Mouse (Mus musculus) kidney, adult 11 months (tissue): ENCODE measurements around the gene Fam107a.
"Not testable (repeated sequence)": the region's sequence is repeated elsewhere in the genome, so short reads cannot be mapped to it uniquely, and the experiment has no call there.

Source experiments
- DNase-seq: peaks from one replicate; pipeline ENCODE4 v3.0.0; 2022

Gene Fam107a

GRCm38 (mm10) chr14:8315169-8315568, 2.7 kb downstream of the Fam107a start:
- DNase-seq: peak; percentile 72

- DNase-seq: no peak
These were observed 3.3 kb downstream of the Fam107a start for GRCm38 (mm10) chr14:8314536-8314935.

GRCm38 (mm10) chr14:8313877-8314276, 3.9 kb downstream of the Fam107a start:
- no peak for DNase-seq

DNA sequence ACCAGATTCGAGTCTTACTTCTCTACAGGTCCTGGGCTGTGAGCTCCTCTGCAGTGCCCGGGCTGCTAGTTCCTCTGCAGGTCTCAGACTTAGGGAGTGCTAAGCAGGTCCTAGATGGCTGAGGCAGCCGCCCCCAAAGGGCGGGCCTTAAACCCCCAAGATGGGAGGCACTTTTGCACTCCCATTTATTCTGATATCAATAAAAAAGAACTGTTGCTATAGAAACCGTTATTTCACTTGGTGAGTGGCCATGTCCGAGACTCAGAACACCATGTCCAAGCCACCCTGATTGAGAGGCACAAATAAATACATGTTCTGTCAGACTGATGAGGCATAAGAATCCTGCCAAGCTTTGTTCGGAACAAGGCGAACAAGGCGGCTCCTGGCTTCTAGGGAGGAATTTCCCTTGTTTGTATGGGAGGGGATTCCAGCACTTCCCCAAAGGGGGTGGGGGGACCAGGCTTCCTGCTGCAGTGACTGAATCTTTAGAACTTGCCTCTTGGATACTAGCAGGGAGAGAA, 8.1 kb downstream of the Fam107a start:
- DNase-seq: peak; percentile 15

DNA sequence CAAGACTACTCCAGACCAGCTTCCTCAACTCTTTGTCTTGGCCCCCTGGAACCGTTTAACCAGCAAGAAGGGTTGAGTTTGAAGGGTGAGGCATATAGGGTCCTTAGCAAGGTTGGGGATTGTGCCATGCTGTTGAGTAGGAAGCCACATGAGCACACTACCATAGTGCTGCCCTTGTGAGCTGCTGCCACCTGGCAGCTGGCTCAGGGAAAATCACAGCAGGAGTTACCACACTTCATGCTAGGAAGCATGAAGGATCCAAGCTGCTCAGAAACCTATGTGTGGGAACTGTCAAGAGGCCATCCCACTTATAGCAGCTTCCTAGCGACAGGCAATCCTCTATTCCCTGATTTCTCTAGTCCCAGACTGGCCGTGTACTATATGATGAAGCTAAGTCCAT, 9.2 kb downstream of the Fam107a start:
- no peak for DNase-seq

DNA sequence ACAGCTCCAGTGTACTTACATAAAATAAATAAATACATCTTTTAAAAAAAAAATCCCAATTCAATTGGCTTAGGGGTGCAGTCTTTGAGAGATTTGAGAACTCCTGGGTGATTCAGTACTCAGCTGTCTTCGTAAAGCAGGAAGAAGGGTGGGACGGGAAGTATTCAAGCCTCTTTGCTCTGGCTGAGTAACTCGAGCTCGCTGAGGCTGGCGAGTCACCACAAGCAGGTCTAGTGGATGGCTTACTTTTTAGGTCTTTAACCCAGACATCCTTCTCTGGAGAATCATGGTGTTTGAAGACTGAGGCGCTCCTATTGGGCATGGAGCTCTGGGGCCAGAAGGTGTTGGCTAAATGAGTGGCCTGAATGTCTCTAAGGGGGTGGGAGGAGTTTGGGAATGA, 10.9 kb downstream of the Fam107a start:
- no peak for DNase-seq

DNA sequence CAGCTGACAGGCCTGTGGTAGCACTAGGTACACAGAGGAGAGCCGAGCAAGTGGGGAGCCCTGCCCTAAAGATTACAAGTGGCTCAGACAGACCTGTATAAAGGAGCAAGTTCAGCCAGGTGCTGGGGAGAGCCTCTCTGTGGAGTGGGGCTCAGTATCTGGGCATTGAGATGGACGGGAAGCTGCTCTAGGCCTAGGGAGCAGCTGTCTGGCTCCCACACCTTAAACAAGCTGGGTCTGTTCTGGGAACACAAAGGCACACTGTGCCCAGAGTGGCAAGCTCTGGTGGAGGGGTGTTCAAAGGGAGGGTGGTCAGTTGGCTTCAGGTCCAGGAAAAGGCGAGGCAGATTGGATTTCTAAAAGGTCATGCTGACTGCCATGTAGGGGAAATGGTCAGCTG, 12.8 kb downstream of the Fam107a start:
- DNase-seq: peak; percentile 19

DNA sequence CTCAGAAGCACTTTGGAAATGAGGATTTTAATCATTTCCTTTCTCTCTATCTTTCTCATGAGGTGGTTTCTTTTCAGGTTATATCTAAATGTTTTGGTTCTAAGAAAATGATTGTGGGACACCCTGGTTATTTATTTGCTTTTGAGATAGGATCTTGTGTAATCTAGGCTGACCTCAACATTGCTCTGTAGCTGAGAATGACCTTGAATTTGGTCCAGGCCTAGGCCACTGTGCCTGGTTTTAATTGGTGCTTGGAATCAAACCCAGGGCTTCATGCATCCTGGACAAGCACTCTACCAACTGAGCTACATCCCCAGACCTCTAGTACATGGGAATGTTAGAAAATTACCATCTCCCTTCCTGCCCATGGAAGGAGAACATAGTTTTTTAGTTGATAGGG, 13.7 kb downstream of the Fam107a start:
- DNase-seq: peak; percentile 39

DNA sequence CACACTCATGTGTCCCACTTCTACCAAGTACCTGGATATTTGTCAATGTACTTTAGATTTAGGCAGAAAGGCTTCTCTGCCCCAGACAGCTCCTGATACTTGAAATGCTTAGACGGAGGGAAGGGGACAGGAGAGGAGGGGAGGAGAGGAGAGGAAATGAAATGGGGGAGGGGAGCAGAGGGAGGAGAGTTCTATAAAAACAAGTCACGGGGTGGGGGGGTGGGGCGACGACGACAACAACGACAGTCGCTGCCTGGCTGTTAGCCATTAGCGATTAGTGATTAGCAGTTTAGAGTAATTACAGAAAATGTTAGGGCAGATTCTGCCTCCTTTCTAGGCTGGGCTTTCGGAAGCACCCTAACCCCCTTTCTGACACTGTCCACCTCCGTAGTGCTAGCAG, 15.1 kb downstream of the Fam107a start:
- DNase-seq: peak; percentile 3

GRCm38 (mm10) chr14:8300281-8300680, 17.5 kb downstream of the Fam107a start:
- peak; percentile 55 for DNase-seq

DNA sequence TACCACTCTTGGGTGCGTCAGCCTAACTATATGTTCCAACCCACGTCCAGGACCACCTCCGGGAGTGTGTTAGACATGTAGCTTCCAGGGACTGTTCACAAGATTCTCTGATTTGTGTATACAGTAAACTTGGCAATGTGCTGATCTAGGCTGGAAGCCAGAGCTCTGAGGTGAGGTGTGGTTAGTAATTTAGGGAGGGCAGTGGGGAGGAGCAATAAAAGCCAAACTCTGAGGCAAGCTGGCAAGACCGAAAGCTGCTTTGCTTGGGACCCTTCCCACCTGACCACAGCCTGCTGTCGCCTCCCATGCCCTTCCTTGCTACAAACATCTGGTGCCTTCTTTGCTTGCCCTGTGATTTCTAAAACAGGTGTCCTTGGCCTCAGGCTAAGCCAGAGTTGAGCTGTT, 19.9 kb downstream of the Fam107a start:
- DNase-seq: no peak

DNA sequence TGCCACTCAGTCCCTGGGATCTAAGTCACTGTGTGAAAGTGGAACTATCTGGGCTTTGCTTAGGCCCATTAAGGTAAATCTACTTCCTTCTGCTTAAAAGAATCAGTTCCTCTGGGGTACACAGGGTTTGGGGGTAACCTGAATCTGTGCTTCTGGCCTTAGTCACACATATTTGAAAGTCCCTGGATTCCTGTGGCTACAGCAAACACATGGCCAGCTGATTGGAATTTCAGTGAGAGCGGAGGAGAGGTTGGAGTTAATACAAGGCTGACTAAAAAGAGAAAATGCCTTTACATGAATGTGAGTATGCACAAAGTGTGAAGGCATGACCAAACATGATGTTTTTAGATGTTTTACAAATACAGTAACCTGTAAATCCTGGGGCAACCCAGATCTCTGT, 23.6 kb downstream of the Fam107a start:
- no peak for DNase-seq

DNA sequence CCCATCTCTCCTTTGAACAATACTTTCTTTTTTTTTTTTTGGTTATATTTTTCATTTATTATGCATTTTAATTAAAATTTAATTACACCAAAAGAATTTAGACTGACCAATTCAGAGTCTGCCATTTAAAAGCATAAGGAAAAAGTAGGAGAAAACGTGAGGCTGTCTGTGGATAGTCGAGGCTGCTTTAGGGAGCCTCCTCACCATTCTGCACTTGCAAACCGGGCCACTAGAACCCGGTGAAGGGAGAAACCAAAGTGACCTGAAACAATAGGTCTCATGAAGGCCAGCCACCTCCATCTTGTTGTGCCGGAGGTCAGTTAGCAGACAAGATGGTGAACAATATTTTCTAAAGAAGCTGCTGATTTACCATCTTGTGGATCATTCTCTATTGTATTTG, 31.2 kb downstream of the Fam107a start:
- not testable (repeated sequence) for DNase-seq

- no peak for DNase-seq
These were observed 34.0 kb downstream of the Fam107a start for GRCm38 (mm10) chr14:8283784-8284183.

DNA sequence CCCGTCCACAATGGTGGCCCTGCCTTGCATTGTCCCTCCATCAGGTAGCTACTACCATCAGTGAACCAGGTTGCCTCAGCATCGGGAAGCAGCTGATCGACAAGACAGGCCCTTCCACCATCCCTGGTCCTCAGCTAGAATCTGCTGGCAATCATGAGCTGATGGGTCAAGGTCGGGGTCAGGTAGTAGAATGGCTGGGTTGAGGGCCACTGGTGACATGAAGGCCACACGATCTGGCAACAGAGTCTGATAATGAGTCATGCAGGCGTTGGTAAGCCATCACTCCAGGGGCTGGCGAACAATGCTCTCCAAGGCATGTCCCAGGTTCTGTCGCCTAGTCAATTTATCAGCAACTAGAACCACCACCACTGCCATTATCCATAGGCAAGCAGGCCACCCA, 46.5 kb downstream of the Fam107a start:
- not testable (repeated sequence) for DNase-seq

GRCm38 (mm10) chr14:8264378-8264777, 53.4 kb downstream of the Fam107a start:
- DNase-seq: no peak

GRCm38 (mm10) chr14:8262242-8262641, 55.6 kb downstream of the Fam107a start:
- no peak for DNase-seq

- no peak for DNase-seq
These were observed 57.6 kb downstream of the Fam107a start for GRCm38 (mm10) chr14:8260214-8260613.

GRCm38 (mm10) chr14:8259166-8259565, 58.7 kb downstream of the Fam107a start, which contains the start of gene Acox2:
Gene Acox2, minus strand, starts transcription at chr14:8259353.
- peak; percentile 84 for DNase-seq

DNA sequence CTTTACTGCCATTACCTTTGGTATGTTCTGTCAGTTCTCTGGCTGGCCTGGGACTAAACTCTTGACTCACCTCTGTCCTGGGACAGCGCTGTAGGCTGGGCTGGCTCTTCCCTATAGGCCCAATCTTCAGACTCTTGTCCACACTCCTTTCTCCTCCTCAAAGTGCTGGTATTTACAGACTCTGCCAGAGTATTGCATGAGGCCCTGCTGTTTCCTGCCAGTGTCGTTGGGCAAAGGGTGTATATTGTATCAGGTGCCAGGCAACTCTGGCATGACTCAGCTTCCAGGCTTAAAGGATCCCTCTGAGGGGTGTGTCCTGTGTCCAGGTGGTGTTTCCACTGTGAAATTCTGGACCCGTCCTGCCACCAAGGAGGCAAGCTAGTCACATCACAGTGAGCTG, 59.1 kb downstream of the Fam107a start:
- no peak for DNase-seq

DNA sequence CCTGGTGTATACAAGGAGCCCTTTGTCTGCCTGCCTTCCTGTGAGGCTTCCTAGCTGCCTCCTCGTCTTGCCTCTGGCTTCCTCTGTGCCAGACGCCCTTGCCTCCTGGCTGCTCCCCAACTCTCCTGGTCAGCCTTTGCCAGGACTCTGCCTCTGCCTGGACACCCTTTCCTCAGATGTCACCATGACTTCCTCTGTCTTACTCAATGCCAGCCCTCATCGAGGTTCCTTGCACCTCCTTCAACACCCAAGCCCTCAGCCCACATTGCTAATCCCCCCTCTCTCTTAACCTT, 59.5 kb downstream of the Fam107a start:
- DNase-seq: peak; percentile 65

GRCm38 (mm10) chr14:8257521-8258334, 60.1 kb downstream of the Fam107a start:
- peak; percentile 24 for DNase-seq

- DNase-seq: no peak
These were observed 60.9 kb downstream of the Fam107a start for GRCm38 (mm10) chr14:8256881-8257280.

DNA sequence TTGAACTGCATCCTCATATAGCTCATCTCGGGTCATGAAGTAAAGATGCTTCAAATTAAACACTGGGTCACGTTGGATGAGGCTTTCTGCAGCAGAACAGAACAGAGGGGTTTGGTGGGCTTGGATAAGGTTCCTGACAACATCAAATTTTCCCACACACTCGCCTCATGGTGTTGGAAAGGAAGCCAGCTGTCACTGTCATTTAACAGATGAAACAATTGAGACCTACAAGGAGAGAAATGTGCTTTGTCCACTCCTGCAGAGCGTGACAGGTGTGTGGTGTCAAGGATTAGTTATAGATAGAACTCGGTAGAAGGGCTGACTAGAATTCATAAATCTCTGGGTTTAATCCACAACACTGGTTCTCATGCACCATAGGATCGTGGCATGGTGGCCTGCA, 61.8 kb downstream of the Fam107a start:
- no peak for DNase-seq
